Mouse (Mus musculus): ENCODE data around the gene Cbx1. TPM values are rescaled to one million over a fixed set of nuclear protein-coding genes. Genes with fewer than 3 reads are reported as not detected.
A peak's percentile ranks its signal among the peaks of the same experiment; 100 is the strongest.
"Not testable (repeated sequence)": the region's sequence is repeated elsewhere in the genome, so short reads cannot be mapped to it uniquely, and the experiment has no call there.

Cbx1 gene
- total and polyA plus RNA-seq, 2 experiments = 9.7 to 16.0 TPM

DNA sequence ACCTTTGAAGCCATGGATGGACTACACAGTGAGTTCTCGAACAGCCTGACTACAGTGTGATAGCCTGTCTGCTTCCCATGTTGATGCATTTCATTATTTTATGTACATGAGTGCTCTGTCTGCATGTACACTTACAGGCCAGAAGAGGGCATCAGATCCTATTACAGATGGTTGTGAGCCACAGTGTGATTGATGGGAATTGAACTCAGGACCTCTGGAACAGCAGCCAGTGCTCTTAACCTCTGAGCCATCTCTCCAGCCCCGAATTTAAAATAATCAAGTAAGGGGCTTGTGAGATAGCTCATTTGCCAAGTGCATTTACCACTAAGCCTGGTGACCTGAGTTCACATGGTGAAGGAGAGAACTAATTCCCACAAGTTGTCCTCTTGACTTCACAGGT is 7.5 kb upstream of the Cbx1 start:
- WGBS = 83% methylated on average over 2 of the region's 2 CpGs
- Histone ChIP-seq H3K27me3 (ENCODE audit: control insufficient read depth, insufficient read depth, low read length) (no peaks in the 10 kb centered on the region), H3K4me1 (ENCODE audit: control insufficient read depth, insufficient read depth, low read length) (peaks cover 5% of the 10 kb centered on the region; the same call in 1 of the 2 replicates), H3K4me3 (ENCODE audit: insufficient read depth, low read depth, low read length) (no peak overlapping the region), H3K27ac (replicated peaks; ENCODE audit: insufficient read depth, low read depth, low read length) (no peak overlapping the region), H3K79me2 (ENCODE audit: control insufficient read depth, insufficient read depth, low read length) (no peaks in the 10 kb centered on the region), H3K36me3 (ENCODE audit: control insufficient read depth, insufficient read depth, low read length) (no peaks in the 10 kb centered on the region), H3K9ac (ENCODE audit: low read depth, low read length) (no peak overlapping the region)
- DNase-seq (ENCODE audit: extremely low read depth, low read depth, low spot score) = no peak
- TF ChIP-seq POLR2A (IDR thresholded peaks at IDR 0.05; ENCODE audit: extremely low read depth, insufficient read depth, low read length) = no peak
- peak; percentile 17; the same call in 1 of the 2 replicates for TF ChIP-seq CTCF (IDR thresholded peaks at IDR 0.05; ENCODE audit: low read depth, low read length)

DNA sequence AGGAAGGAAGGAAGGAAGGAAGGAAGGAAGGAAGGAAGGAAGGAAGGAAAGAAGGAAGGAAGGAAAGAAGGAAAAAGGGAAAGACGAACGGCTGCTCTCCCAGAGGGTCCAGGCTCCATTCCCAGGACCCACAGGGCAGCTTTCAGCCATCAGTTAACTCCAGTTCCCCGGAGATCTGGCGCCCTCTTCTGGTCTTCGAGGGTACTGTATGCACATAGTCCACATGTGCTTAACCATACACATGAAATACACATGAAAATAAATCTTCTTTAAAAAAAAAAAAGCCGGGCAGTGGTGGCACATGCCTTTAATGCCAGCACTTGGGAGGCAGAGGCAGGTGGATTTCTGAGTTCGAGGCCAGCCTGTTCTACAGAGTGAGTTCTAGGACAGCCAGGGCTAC is 4.1 kb upstream of the Cbx1 start:
- peak; percentile 35 for DNase-seq (ENCODE audit: extremely low read depth, low read depth, low spot score)
- WGBS = 18% methylated on average over 7 of the region's 7 CpGs

DNA sequence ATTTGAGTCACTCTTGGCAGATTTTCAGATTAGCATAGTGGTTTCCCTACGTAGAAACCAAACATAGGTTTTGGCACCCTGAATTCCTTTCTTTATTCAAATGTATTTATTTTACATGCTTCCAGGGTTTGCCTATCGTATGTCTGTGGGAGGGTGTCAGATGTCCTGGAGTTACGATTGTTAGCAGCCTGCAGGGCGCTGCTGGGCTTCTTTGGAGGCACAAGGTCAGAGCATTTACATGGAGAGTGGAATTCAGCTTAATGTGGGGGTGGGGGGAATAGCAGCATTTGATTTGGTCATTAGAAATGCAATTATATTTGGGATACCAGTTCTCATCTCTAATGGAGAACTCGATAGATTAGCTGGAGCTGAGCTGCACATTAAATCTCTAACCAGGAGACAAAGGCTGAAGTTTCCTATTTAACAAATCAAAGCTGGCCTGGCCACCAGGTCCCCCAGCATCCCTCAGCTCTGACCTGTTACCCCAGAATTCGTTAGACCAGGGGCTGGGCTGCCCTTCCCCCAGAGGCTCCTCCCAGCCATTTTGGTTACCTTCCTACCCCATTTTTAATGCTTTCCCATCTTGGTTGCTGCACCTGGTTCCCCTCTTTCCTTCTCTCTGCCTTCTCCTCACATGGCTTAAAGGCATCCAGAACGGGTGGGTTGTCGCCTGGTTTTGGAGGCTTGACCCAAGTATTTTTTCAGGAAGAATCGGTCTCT is 2.0 kb upstream of the Cbx1 start:
- WGBS = 71% methylated on average over 9 of the region's 9 CpGs
- no peak overlapping the region for H3K4me3 ChIP-seq (ENCODE audit: insufficient read depth, low read depth, low read length)
- H3K9ac ChIP-seq (ENCODE audit: low read depth, low read length) = no peak overlapping the region
- no peak overlapping the region for H3K27ac ChIP-seq (replicated peaks; ENCODE audit: insufficient read depth, low read depth, low read length)
- DNase-seq (ENCODE audit: extremely low read depth, low read depth, low spot score) = no peak
- H3K27me3 ChIP-seq (ENCODE audit: control insufficient read depth, insufficient read depth, low read length) = no peaks in the 10 kb centered on the region
- peaks cover 14% of the 10 kb centered on the region for H3K79me2 ChIP-seq (ENCODE audit: control insufficient read depth, insufficient read depth, low read length)
- no peak for TF ChIP-seq POLR2A (IDR thresholded peaks at IDR 0.05; ENCODE audit: extremely low read depth, insufficient read depth, low read length)
- no peak for TF ChIP-seq CTCF (IDR thresholded peaks at IDR 0.05; ENCODE audit: low read depth, low read length)
- H3K36me3 ChIP-seq (ENCODE audit: control insufficient read depth, insufficient read depth, low read length) = no peaks in the 10 kb centered on the region
- H3K4me1 ChIP-seq (ENCODE audit: control insufficient read depth, insufficient read depth, low read length) = peaks cover 13% of the 10 kb centered on the region

More for the DNA sequence above, 4.1 kb upstream of the Cbx1 start:
- TF ChIP-seq CTCF (IDR thresholded peaks at IDR 0.05; ENCODE audit: low read depth, low read length) = peak; percentile 71
- not testable (repeated sequence) for H3K9ac ChIP-seq (ENCODE audit: low read depth, low read length); H3K79me2 ChIP-seq (ENCODE audit: control insufficient read depth, insufficient read depth, low read length); H3K4me3 ChIP-seq (ENCODE audit: insufficient read depth, low read depth, low read length); H3K4me1 ChIP-seq (ENCODE audit: control insufficient read depth, insufficient read depth, low read length); H3K36me3 ChIP-seq (ENCODE audit: control insufficient read depth, insufficient read depth, low read length); H3K27me3 ChIP-seq (ENCODE audit: control insufficient read depth, insufficient read depth, low read length); H3K27ac ChIP-seq (replicated peaks; ENCODE audit: insufficient read depth, low read depth, low read length)

DNA sequence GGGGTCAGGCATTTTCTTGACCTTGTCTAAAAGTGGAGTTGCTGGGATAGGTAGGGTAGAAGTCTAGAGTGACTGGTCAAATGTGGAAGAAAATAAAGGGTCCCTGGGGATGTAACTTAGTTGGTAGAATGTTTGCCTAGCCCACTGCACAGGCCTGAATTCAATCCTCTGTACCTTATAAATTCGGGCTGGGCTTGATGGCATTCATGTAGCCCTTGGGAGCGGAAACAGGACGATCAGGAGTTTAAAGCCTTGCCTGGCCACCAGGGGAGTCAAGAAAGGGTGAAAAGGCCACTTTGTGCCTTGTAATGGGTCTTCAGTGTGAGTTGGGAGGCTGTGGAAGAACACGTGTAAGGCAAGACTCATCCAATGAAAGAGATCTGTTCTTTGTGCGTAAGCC is 1.1 kb downstream of the Cbx1 start:
- no peak overlapping the region for H3K27ac ChIP-seq (replicated peaks; ENCODE audit: insufficient read depth, low read depth, low read length)
- TF ChIP-seq CTCF (IDR thresholded peaks at IDR 0.05; ENCODE audit: low read depth, low read length) (no peak), POLR2A (IDR thresholded peaks at IDR 0.05; ENCODE audit: extremely low read depth, insufficient read depth, low read length) (no peak)

DNA sequence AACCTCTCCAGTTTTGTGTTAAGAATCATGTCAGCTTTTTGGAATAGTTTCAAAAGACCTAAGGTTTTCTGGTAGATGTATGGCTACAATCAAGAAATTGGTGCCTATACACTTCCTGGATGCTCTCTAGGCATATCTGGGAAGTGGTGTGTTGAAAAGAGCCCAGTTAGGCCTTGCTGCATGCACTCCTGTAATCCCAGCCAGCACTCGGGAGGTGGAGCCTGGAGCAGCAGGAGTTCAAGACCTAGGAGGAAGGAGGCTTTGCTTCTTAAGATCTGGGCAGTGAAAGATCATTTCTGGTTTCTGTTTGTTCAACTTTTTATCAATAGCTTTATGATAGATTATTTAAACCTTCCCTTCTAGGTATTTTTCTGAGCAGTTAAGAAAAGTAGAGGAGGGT is 1.8 kb downstream of the Cbx1 start:
- DNase-seq (ENCODE audit: extremely low read depth, low read depth, low spot score) = no peak
- Histone ChIP-seq H3K36me3 (ENCODE audit: control insufficient read depth, insufficient read depth, low read length) (no peaks in the 10 kb centered on the region), H3K9ac (ENCODE audit: low read depth, low read length) (no peak overlapping the region), H3K27me3 (ENCODE audit: control insufficient read depth, insufficient read depth, low read length) (no peaks in the 10 kb centered on the region), H3K4me1 (ENCODE audit: control insufficient read depth, insufficient read depth, low read length) (peaks cover 13% of the 10 kb centered on the region), H3K4me3 (ENCODE audit: insufficient read depth, low read depth, low read length) (no peak overlapping the region), H3K79me2 (ENCODE audit: control insufficient read depth, insufficient read depth, low read length) (peaks cover 21% of the 10 kb centered on the region), H3K27ac (replicated peaks; ENCODE audit: insufficient read depth, low read depth, low read length) (no peak overlapping the region)
- TF ChIP-seq CTCF (IDR thresholded peaks at IDR 0.05; ENCODE audit: low read depth, low read length) = no peak
- 27% methylated on average over 1 of the region's 1 CpGs for WGBS

More for the DNA sequence above, 1.1 kb downstream of the Cbx1 start:
- DNase-seq (ENCODE audit: extremely low read depth, low read depth, low spot score) = no peak
- Histone ChIP-seq H3K9ac (ENCODE audit: low read depth, low read length) (peak overlapping the region; percentile 98), H3K79me2 (ENCODE audit: control insufficient read depth, insufficient read depth, low read length) (peaks cover 17% of the 10 kb centered on the region), H3K4me1 (ENCODE audit: control insufficient read depth, insufficient read depth, low read length) (peaks cover 13% of the 10 kb centered on the region), H3K27me3 (ENCODE audit: control insufficient read depth, insufficient read depth, low read length) (no peaks in the 10 kb centered on the region), H3K4me3 (ENCODE audit: insufficient read depth, low read depth, low read length) (peak overlapping the region; percentile 98), H3K36me3 (ENCODE audit: control insufficient read depth, insufficient read depth, low read length) (no peaks in the 10 kb centered on the region)
- 21% methylated on average over 5 of the region's 5 CpGs for WGBS

DNA sequence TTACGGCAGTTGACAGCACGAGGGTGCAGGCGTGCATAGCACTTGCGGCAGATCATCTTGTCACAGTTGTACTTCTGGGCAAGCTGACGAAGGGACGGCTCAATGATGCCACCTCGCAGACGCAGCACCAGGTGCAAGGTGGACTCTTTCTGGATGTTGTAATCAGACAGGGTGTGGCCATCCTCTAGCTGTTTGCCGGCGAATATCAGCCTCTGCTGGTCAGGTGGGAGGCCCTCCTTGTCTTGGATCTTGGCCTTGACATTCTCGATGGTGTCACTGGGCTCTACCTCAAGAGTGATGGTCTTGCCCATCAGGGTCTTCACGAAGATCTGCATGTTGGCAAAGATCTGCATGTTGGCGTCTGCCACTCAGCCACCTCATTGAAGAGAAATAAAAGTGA is 6.6 kb downstream of the Cbx1 start:
- Histone ChIP-seq H3K27ac (replicated peaks; ENCODE audit: insufficient read depth, low read depth, low read length) (no peak overlapping the region), H3K9ac (ENCODE audit: low read depth, low read length) (no peak overlapping the region), H3K27me3 (ENCODE audit: control insufficient read depth, insufficient read depth, low read length) (no peaks in the 10 kb centered on the region), H3K79me2 (ENCODE audit: control insufficient read depth, insufficient read depth, low read length) (peaks cover 22% of the 10 kb centered on the region; the same call in 1 of the 2 replicates), H3K4me1 (ENCODE audit: control insufficient read depth, insufficient read depth, low read length) (peaks cover 2% of the 10 kb centered on the region), H3K36me3 (ENCODE audit: control insufficient read depth, insufficient read depth, low read length) (peaks cover 6% of the 10 kb centered on the region; the same call in 1 of the 2 replicates), H3K4me3 (ENCODE audit: insufficient read depth, low read depth, low read length) (no peak overlapping the region)
- TF ChIP-seq POLR2A (IDR thresholded peaks at IDR 0.05; ENCODE audit: extremely low read depth, insufficient read depth, low read length) (no peak), CTCF (IDR thresholded peaks at IDR 0.05; ENCODE audit: low read depth, low read length) (no peak)
- WGBS = 74% methylated on average over 13 of the region's 13 CpGs
- DNase-seq (ENCODE audit: extremely low read depth, low read depth, low spot score) = no peak
